Comparison of ENCODE assay signal across 2 mouse cellular contexts in the genomic region with DNA sequence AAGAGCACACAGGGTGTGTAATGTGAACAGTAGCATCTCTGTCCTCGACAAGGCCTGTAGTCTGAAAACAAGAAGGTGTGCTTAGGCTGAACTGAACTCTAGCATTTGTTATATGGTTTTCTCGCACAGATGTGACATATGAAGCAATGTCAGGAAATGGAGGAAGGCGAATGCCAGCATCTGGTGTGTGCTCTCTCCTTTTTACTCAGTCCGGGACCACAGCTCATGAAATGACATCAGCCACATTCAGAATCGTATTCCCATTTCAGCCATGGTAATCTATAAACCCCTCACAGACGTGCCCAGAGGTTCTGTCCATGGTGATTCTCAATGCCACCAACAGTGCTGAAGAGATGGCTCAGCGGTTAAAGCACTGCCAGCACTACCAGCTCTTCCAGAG.
TF ChIP-seq lines count a peak whose summit lies in the region.

No protein-coding gene starts in this region.

TF ChIP-seq in CH12.LX, 34 proteins besides CTCF, POLR2A, EP300 and RAD21:
- peak; percentile 33; the same call in 1 of the 2 replicates for TF ChIP-seq MAFK (IDR thresholded peaks at IDR 0.05; ENCODE audit: insufficient replicate concordance, low read length)
- TF ChIP-seq IRF4 (IDR thresholded peaks at IDR 0.05; ENCODE audit: low read depth, low read length), result peak; percentile 86
- TF ChIP-seq NRF1 (IDR thresholded peaks at IDR 0.05; ENCODE audit: low read depth, low read length), result no peak
- TF ChIP-seq TCF12 (IDR thresholded peaks at IDR 0.05; ENCODE audit: low read depth, low read length), result peak; percentile 71; the same call in 1 of the 2 replicates
- TF ChIP-seq JUND (conservative IDR thresholded peaks at IDR 0.05; ENCODE audit: low read depth, low read length), result peak; percentile 78; the same call in 1 of the 2 replicates
- no peak for TF ChIP-seq UBTF (IDR thresholded peaks at IDR 0.05; ENCODE audit: low read depth, low read length)
- TF ChIP-seq BHLHE40 (IDR thresholded peaks at IDR 0.05; ENCODE audit: low read depth, low read length), result peak; percentile 79
- TF ChIP-seq CHD2 (IDR thresholded peaks at IDR 0.05; ENCODE audit: low read length), result peak; percentile 55; the same call in 1 of the 2 replicates
- peak; percentile 38 for TF ChIP-seq ETS1 (conservative IDR thresholded peaks at IDR 0.05; ENCODE audit: low read depth, low read length)
- TF ChIP-seq RCOR1 (conservative IDR thresholded peaks at IDR 0.05; ENCODE audit: low read depth, low read length), result peak; percentile 72; the same call in 1 of the 2 replicates
- TF ChIP-seq SMC3 (IDR thresholded peaks at IDR 0.05; ENCODE audit: low read depth, low read length), result no peak
- TF ChIP-seq JUN (IDR thresholded peaks at IDR 0.05; ENCODE audit: insufficient read depth, low read depth, low read length), result peak; percentile 56; the same call in 1 of the 2 replicates

TF ChIP-seq in myocyte, 11 proteins besides CTCF, POLR2A, EP300 and RAD21 (continued from another document):
- no peak for TF ChIP-seq MYOG (IDR thresholded peaks at IDR 0.05; ENCODE audit: control insufficient read depth in 1 of 3, insufficient read depth in 1 of 3, insufficient read length in 2 of 3, low read depth in 2 of 3)
- TF ChIP-seq MAX (IDR thresholded peaks at IDR 0.05; ENCODE audit: low read depth), result no peak
- TF ChIP-seq SRF (IDR thresholded peaks at IDR 0.05; ENCODE audit: control insufficient read depth, insufficient read length, low read depth), result no peak
- TF ChIP-seq MYOD1 (IDR thresholded peaks at IDR 0.05; ENCODE audit: control insufficient read depth in 1 of 3, insufficient read length in 2 of 3, low read depth in 2 of 3), result no peak
- no peak for TF ChIP-seq REST (IDR thresholded peaks at IDR 0.05; ENCODE audit: insufficient read depth, insufficient read length)
- no peak for TF ChIP-seq TCF12 (IDR thresholded peaks at IDR 0.05; ENCODE audit: insufficient read depth, poor library complexity, severe bottlenecking)
- TF ChIP-seq USF1 (IDR thresholded peaks at IDR 0.05; ENCODE audit: low read depth), result no peak
- no peak for TF ChIP-seq E2F4 (IDR thresholded peaks at IDR 0.05; ENCODE audit: insufficient read depth)
- TF ChIP-seq POLR2AphosphoS2 (IDR thresholded peaks at IDR 0.05; ENCODE audit: insufficient read length, low read depth), result no peak
- TF ChIP-seq CEBPB (IDR thresholded peaks at IDR 0.05; ENCODE audit: insufficient read depth, poor library complexity, severe bottlenecking), result no peak
TF ChIP-seq in myocyte: peak in this region for 0.
